Mouse (Mus musculus): Measurements from ENCODE around the gene Scn5a.

DNA sequence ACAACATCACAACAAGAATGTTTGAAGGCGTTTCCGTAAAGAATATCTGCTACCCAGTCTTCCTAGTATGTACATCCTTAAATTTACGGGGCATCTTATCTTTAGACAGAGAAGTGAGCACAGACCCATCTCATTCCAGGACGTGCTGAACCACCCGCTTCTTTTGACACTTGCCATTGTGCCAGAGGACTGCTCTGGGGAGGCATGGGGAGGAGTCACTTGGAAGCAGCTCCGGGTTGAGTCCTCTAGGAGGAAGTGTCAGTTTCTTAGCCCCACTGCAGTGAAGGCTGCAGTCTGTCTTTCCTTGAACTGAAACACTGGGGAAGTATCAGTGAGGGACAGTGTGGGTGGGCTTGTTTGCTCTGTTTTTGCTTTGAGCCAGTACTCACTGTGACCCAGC lies 133.1 kb downstream of the Scn5a start:
- TF ChIP-seq CTCF (IDR thresholded peaks at IDR 0.05; ENCODE audit: control insufficient read depth, insufficient read depth, insufficient read length): no peak
- TF ChIP-seq MAX (IDR thresholded peaks at IDR 0.05): no peak
- TF ChIP-seq MYOD1 (IDR thresholded peaks at IDR 0.05; ENCODE audit: control insufficient read depth, insufficient read length, low read depth): no peak
- TF ChIP-seq CEBPB (IDR thresholded peaks at IDR 0.05; ENCODE audit: low read depth): no peak

Measured in C2C12 (cell line).